Mouse (Mus musculus): ENCODE measurements around the gene Dhdds. TPM values are rescaled to one million over a fixed set of nuclear protein-coding genes. Genes with fewer than 3 reads are reported as not detected.
"Not testable (repeated sequence)": the region's sequence is repeated elsewhere in the genome, so short reads cannot be mapped to it uniquely, and the experiment has no call there.

The Dhdds gene
- total RNA-seq, 4 experiments from 2014 or later: 48.8 to 57.7 (median 57.0) TPM

DNA sequence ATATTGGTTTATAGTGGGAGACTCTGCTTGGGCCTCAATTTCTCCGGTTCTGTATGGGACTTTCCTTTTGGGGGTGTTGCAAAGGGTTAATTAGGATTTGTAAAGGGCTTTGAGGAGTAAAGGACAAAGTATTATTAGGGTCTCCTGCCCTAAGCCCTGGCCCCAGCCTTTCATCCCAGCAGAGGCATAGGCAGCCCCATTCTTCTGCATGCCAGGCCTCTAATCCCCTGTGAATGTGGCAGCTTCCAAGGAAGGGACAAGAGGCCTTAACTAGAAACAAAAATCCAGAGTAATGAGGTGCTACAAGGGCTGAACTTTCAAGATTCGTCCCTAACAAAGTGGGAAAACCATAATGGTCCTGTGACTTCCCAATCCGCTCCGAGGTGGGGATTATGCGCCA is 2.2 kb upstream of the Dhdds start:
- DNase-seq: no peak

DNA sequence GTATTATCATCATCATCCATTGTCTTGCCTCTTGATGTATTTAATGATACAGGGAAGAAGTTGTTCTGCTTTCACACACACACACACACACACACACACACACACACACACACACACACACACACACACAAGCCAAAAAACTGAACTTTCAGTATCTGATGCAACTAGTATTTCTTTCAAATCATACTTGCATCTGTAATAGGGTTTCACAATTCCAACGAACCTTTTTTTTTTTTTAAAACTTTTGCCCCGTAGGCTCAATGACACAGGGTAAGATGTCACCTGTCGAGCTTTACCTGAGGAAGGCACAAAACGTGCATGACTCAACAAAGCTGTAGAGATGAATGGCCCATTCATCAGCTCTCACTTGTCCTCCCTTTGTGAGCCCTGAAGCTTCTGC is 1.5 kb upstream of the Dhdds start:
- no peak for DNase-seq

DNA sequence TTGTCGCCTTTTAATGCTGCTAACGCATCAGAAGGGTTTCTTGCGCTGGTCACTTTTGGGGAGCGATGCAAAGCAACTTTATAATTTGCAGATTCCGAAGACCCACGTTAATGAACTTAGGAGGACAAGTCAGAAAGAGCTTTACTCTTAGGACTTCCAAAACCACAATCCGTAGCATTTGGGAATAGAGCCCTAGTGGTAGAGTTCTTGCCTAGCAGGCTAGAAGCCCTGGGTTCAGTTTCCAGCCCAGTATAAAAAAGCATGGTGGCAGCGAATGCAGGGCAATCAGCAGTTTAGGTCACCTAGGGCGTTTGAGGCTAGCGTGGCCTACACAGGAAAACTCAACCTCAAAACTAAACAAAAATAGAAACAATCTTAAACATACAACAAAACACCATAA is 992 bp upstream of the Dhdds start:
- DNase-seq: no peak

DNA sequence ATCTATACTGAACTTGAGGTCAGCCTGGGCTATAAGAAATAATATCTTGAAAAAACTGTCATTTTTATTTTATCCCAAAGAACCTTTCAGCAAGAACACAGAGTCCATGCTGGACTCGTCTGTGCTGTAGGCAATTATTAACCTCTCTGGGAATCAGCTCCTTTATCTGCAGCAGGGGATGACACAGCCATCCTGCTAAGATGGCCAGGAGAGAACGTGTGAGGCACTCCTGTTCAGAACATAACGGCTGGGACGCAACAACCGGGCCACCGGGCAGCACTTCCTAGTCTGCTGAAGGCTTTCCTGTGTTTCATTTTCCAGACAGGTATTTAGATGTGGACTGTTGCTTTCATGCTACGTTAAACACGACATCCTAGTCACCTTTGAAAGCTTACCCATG is 6.0 kb downstream of the Dhdds start:
- no peak for DNase-seq

DNA sequence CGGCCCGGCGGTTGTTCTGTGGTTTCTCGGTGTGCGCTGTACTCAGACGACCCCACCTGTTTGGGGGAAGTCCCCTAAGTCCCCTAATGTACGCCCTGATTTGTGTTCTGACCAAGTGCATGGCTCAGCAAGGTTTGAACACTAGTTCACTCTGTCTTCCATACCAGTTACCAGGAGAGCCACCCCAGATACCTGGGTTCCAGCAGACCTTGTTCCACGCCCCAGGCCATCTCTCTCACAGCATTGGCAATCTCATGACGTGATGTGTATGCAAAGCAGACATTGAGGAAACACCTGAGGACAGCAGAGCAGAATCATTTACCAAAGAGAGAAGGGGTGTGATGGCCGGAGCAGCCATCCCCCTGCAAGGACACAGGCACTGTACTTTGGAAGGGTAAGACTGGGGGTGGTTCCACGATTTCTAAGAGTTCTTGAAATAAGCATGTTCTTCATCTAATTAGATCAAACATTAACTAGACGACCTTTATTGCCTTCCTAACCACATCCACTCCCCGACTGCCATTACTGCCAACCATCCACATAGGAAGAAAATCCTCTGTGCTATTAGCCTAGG is 9.5 kb downstream of the Dhdds start:
- DNase-seq: no peak

DNA sequence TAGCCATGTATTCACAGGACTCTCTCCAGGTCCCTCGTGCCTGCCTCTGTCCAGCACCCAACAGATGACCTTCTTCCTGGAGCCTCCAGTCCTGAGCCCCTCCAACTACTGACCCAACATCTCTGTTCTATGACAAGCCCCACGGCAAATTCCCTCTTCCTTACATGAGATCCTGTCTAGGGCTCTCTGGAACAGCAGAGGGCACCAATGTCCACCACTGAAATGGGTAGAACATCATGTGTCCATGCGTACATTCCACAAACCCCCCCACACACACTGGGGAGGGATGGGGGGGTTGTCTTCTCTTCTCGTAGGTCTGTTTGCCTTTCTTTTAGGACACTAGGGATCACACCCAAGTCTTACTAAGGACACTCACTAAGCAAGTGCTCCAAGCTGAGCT is 10.7 kb downstream of the Dhdds start:
- DNase-seq: no peak

DNA sequence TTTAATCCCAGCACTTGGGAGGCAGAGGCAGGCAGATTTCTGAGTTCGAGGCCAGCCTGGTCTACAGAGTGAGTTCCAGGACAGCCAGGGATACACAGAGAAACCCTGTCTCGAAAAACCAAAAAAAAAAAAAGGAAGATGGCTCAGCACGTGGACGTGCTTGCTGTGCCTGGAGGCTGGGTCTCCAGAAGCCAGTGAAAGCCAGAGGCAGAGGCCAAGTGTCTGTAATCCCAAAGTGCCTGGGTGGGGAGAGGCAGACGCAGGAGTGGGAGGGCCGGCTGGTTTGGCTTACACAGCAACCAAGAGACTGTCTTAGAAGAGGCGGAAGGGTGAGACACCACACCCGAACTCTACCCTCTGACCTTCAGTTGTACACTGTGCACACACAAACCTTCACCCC is 12.4 kb downstream of the Dhdds start:
- DNase-seq: not testable (repeated sequence)

DNA sequence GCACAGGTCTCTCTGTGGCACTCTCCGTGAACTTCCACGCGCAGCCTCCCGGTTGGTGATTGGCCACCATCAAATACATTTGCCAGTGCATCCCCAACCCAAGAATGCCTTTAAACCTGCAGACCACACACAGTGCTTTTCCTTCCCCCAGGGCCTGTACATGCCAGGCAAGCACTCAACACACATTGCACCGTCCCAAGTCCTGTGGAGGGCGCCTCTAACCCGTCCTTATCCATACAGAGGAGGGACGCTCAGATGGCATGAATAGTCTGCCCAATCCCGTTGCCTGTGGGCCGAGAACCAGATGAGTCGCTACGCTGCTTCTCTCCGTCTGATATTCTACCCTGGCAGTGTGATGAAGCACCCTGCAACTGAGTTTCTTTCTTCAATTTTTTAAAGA is 17.8 kb downstream of the Dhdds start:
- no peak for DNase-seq

DNA sequence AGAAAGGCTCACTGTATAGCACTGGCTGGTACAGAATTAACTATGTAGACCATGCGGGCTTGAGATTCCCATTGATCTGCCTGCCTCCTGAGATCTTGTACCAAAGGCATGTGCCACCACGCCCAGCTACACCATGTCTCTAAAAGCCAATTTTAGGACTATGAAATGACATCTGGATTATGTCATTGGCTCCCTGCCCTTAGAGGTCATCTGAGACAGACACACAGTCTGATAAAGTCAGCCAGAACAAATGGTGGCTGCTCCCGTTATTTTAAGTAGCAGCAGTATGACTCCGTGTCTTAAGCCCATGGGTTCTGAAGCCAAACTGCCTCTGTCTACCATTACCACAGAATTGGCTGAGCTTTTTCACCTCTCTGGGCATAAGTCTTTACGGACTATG is 20.2 kb downstream of the Dhdds start:
- no peak for DNase-seq

DNA sequence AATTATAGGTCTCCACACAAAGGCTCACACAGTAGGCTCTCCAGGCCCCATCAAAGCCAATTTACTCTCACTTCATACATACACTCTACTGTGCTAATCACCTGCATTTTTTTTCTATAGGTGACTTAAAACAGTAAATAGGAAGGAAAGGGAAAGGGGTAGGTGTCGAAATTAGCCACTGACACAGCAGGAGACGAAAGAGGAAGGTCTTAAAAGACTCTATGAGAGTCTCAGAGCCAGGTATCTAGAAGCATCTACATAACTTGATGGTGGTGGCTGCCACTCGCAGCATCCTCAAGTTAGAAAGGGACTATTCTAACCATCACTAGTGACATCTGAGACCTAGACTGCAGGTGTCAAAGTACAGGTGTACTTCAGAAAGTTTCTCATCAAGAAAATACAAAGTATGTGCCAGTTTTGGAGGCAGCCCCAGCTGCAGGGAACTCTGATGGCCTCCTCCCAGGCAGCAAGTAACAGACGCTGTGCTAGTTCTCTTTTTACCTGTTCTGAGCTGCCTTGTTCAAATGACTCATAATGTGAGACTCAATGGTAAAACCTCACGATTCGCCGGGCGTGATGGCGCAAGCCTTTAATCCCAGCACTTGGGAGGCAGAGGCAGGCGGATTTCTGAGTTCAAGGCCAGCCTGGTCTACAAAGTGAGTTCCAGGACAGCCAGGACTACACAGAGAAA is 22.6 kb downstream of the Dhdds start:
- DNase-seq: no peak

DNA sequence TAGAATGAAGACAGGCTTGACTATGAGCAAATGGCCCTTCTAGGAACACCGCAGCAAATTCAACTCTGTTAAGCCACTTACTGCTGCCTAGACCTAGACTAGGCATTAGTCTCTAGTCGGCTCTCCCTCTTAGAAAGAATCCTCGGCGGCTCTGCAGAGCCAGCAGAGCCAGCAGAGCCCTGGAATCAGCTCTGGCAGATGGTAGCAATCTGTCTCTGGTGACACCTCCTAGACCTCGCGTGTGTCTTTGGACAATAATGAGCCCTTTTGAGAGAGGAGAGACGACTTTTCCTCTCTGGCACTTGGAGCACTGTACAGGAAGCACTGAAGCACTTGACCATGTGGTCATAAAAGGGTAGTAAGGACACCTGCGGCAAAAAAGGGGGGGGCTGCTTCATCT is 29.0 kb downstream of the Dhdds start:
- no peak for DNase-seq

DNA sequence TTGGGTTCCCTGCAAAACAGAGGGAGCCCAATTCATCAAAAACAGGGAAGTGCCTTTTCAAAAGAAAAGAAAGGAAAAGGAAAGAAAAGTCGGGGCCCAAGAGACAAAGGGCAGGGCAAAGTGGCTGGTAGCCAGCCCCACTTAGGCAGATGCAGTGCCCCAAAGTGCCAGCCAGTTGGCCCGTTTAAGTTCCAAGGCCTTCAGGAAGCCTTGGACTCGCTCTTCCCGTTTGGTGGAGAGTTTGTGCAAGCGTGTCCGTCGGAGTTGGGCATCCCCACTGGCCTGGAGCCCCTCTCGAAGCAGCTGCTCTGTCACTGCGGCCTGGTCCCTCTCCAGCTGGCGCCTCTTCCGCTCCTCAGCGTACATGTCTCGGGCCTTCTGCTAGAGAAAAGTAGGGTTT is 29.8 kb downstream of the Dhdds start:
- no peak for DNase-seq

DNA sequence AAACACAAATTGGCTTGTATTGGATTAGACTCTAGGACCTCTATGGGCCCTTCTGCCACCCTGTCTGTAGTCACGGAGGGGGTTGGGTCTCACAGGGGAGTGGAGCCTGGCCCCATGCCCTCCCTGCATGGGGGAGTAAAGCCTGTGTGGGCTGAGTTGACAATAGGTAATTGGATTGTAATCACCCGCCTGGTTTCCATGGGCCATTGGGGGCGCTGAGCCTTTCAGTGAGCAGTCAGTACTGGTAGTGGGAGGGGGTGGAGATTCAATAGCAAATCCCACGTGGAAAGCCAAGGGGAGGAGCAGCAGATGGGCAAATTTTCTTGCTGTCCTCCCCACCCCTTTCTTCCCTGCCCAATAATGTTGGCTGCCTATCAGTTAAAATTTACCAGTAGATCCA is 30.5 kb downstream of the Dhdds start:
- no peak for DNase-seq

DNA sequence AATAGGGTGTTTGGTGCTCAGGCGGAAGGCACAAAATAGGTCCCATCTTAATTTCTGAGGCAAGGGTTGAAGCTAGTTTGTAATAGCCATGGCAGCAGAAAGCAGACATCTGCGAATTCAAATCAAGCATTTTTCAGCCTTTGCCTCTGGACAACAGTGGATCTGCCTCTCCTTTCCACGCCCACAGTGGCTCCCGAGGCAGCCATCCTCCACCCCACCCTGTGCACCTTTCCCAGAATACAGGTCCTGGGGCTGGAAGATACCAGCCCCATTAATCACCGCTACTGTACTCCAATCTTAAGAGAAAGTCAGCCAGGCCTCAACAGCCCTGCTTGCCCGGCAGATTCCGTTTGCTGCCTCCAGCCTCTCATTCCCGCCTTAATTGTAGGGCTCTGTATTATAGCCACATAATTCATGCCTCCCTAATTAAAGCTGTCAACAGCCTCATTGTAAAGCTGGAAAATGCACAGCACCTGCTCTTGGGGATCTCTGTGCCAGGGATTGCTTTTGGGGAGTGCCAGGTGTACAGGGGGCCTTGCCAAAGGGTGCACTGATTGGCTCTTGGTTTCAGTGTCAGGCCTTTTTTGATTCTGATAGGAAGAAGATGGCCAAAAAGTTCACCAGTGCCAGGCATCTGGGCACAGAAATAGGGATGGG is 31.5 kb downstream of the Dhdds start:
- DNase-seq: no peak

DNA sequence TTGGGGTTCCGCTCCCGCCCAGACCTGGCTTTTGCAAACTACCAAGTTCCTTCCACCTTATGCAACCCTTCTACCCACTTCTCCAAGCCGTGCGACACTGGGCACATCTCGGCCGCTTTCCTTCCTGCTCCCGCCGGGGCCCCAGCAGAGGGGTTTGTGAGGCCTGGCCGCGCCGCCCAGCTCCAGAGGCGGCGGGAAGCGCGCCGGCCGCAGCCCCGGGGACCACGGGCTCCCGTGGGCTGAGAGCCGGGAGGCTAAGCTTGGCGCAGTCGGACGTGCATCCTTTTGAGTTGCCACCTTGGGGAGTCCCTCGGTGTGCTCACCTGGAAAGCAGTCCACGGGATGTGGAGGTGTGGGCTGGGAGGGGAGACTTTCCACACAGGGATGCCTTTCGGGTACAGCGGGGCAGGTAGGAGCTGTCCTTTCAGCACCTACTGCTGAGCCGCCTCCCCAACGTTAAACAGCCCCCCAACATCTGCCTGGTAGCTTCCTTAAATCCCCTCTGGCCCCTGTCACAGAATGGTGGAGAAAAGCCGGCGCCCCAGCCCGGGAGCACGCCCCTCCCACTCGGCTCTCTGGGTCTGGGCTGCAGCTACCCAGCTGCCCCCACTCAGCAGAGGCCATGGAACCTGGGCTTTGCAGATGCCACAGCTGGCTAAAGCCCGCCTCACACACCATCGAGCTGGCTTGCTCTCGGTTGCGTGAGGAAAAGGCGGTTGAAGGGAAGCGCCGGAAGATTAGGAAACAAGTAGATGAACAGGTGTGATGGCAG is 32.4 kb downstream of the Dhdds start, which contains the start of gene Hmgn2:
Gene Hmgn2, minus strand, starts transcription at position 501 of the 772 bp plus-strand sequence.
- DNase-seq: peak; percentile 39

DNA sequence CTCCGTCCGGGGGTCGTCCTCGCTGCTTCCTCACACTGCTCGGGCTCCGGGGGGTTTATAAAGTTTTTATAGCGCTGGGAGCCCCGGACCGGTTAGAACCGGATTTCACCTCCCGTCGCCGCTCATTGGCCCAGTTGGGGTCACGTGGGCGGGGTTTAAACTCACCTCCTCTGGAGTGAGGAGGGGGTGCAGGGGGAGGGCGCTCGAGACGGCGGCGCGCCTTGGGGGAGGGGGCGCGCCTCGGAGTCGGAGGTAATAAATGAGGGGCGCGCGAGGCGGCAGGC is 32.9 kb downstream of the Dhdds start:
- peak; percentile 87 for DNase-seq

DNA sequence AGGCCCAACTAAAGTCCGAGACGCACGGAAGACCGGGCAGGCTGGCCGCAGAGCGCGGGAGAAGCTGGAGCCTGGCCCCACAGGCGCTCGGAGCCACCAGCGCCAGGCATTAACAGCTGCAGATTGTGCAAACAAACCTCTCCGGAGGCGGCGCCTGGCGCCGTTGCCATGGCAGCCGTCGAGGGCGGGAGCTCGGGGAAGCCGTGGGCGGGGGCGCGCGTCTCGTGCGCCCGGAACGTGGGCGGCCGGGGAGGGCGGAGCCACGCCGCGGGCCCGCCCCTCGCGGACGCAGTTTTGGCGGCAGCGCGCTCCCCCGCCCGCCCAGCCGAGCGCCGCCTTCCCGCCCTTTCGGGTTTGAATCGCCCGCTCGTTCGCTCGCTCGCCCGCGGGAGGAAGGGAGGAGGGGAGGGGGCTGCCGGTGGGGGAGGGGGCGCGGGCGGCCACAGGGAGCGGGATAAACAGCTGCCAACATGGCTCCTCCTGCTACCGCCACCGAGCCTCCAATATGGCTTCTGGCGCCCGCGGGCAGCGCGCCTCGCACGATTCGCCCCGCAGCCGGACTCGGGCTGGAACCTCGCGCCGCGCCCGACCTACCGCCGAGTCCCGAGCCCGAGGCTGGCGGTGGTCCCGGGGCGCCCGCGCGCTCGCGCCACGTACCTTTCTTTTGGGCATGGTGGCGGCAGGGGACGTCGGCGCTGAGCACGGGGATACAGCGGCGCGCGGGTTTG is 33.4 kb downstream of the Dhdds start:
- DNase-seq: peak; percentile 97

DNA sequence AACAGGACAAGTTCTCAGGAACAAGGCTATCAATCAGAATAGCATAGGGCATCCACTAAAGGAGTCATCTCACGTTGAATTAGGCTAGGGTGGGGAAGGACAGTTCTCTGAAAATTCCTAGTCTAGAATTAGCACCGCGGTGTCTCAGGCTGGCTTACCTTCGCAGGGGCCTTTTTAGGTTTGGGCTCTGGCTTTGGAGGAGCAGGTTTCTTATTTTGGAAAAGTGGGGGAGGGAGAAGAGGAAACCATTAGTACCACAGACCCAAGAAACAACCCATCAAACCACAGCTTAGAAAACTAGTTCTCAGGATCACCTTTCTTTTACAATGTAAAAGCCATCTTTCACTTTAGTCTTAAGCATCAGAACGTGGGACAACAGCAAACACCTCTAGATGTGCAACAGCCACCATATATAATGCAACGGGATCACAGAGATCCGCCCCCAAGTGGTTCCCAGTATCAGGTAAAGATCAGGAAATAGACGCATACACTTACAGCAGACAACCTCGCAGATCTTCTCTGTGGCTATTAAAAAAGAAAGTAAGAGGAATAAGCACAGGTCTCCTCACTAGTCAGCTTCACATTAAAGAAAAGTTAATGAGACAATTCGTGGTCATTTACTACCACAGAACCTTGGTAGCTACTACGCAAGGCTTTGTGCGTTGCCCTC is 34.3 kb downstream of the Dhdds start:
- DNase-seq: no peak

DNA sequence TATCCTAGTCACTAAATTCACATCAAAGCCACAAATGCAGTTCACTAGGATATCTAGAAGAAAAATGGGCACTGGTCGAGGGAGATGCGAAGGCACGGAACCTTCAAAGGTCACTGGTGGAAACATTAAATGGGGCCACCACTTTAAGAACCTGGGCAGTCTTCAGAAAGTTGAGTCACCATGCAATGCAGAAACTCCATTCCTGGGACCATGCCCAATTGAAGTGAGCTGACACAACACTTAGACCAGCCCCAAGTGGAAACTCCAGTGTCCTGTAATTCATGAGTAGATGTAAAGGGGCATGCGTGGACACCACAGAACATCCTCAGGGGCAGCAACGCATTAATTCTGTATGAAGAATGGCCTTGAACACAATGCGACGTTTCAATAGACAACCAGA is 38.2 kb downstream of the Dhdds start:
- no peak for DNase-seq

DNA sequence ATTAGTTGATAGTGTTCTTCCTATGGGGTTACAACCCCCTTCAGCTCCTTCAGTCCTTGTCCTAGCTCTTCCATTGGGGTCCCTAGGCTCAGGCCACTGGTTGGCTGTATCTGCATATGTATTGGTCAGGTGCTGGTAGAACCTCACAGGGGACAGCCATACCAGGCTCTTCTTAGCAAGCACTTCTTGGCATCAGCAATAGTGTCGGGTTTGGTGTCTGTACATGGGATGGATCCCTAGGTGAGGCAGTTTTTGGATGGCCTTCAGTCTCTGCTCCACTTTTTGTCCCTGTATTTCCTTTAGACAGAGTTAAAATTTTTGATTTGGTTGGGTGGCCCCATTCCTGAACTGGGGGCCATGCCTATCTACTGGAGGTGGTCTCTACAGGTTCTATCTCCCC is 41.8 kb downstream of the Dhdds start:
- DNase-seq: no peak

DNA sequence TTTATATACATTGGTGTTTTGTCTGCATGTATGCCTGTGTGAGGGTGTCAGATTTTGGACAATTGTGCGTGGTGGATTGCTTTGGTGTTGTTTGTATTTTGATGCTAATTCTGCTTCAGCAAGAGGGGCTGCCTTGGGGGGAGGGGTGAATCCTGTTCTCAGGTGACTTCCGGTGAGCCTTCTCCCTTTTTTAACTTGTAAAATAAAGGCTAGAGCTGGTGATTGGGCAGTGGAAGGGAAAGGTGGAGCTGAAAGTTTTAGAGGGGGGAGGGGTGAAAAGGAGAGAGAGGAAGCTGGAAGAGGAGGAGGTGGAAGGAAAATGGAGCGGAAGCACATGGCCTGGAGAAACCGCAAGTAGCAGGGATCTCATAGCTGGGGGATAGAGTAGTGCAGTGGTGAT is 44.4 kb downstream of the Dhdds start:
- no peak for DNase-seq

DNA sequence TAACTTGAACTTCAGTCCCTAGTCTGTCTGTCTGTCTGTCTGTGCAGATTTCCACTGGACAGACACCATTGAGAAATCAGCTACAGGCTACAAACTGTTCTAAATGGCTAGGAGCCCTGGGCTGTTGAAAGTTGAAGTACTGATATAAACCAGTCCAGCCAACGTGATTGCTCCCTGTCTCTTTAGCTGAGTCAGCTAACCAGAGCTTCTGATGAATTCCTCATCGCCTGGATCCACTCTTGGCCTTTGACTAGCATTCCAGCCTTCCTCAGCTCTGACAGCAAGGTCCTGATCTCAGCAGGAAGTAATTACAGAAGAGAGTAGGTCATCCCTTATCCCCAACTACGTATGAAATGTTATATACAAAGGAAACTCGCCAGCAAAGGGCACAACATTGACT is 54.0 kb downstream of the Dhdds start:
- no peak for DNase-seq

Data from adrenal gland, adult 8-10 months (tissue).